Mouse (Mus musculus): ENCODE measurements at regions not wholly inside any gene's neighbourhood (a gene's known extent, or its start where the extent isn't known, plus 50 kb on each side); places are given as distances from the start of the nearest gene placed in this dataset.

DNA sequence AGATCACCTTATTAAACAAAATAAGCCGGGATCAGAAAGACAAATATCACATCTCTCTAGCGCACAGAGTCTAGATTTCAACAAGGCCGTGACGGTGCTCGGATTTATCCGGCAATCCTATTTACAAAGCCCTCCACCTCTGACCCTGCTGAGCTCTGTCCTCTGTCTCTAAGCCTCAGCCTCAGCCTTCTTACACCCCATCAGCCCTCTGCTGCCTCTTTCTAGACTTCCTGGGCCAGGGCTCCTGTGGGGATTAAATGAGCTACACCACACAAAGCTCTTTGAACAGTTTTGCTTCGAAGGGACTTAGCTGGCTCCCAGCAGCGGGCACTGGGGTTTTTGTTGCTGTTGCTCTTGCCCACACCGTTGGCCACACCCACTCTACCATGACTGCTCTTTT is 211.8 kb downstream of the CK137956 start:
- DNase-seq (ENCODE audit: low spot score in 2 of 2) = no peak

DNA sequence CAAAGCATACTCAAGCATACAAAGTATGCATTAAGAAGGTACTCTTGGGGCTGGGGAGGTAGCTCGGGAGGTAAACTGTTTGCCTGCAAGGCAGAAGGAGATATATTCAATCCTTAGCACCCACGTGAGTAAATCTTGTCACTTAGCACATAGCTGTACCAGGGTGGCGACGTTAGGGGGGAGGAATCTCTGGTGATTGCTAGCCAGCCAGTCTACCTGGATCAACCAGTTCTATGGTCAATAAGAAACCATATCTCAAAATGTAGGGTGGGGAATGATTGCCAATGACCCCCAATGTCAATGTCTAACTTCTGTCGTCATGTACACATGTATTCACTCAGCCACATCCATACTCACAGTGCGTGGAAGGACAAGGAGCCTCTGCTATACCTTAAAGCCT is 214.5 kb downstream of the CK137956 start:
- no peak for DNase-seq (ENCODE audit: low spot score in 2 of 2)

DNA sequence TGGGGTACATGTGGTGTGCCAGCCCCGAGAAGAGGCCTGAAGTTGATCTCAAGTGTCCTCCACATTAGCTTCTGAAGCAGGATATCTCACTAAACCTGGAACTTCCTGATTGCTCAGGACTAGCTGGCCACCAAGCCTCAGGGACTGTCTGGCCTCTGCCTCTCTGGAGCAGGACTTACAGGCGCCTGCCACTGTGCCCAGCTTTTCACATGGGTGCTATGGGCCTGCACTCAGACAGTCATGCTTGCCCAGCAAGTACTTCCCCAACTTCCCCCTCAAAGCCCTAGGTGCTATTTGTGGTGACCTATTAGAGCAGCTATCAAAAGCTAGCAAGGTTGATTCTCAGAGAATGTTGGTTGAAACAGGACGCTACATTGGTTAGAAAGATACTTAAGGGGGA is 220.0 kb downstream of the CK137956 start:
- no peak for DNase-seq (ENCODE audit: low spot score in 2 of 2)

DNA sequence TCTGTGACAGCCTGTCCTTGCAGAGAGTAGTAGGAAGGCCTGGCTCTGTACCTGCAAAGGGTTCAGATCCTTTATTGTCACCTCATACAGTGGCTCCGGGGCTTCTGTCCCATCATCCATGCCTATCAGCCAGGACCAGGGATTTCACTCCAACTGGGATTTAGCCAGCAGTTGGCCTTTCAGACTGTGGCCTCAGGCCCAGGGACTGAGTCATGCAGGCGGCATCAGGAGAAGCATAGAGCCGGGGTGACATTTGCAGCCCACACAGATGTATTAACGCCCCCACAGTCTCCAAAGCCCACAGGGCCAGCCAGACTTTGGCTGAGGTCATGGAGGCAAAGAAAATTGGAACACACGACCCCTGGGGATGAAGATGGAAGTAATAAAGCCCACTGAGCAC is 222.9 kb downstream of the CK137956 start:
- DNase-seq (ENCODE audit: low spot score in 2 of 2) = no peak

DNA sequence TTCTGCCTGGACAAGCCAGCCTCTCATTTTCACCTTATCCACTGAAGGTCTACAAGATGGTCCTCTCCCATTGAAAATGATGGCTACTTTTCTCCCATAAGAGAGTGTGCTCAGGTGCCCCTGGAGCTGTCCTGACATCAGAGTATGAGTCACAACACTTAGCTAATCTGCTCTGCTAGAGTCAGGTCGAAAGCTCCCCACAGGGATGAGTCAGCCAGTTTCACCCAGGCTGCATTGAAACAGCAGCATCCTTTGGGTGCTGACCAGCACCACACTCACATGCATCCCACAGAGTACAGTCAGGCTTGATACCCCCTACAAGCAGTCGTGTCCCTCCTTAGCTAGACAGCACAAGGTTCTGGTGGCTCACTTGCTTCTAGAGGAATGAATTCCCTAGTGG is 234.0 kb downstream of the CK137956 start:
- no peak for DNase-seq (ENCODE audit: low spot score in 2 of 2)

DNA sequence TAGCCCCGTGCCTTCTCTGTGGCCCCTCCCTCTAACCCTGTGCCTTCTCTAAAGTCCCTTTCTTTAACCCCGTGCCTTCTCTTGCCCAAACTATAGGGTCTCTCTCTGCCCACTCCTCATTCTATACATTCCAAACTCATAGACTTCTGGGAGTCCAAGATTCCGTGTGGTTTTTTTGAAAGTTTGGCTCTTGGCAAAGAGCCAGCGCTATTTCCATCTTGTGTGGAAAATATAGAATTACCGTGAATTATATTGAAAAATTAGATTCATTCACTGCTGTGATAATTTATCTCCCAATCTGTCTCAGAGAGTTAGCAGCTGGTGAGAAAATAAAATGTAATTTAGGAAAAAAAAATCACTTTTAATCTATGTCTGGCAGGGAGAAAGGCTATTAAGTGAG is 234.6 kb downstream of the CK137956 start:
- no peak for DNase-seq (ENCODE audit: low spot score in 2 of 2)

DNA sequence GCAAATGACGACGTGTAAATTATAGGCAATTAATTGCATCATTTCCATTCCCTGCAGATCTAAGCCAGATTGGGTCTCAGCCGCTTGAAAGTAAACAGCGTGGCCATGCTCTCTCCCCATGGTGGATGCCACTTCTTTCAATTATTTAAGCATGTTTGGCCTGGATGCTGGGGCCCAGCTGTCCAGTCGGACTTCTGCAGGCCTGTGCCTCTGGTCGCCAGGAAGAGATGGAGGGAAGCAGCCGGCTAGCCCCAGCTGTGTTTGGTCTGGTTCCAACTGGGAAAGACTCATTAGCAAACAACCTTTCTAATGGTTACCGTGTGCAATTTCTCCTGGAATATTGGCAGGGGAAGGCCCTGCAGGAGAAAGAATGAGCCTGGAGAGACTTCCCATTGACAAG is 236.1 kb downstream of the CK137956 start:
- no peak for DNase-seq (ENCODE audit: low spot score in 2 of 2)

DNA sequence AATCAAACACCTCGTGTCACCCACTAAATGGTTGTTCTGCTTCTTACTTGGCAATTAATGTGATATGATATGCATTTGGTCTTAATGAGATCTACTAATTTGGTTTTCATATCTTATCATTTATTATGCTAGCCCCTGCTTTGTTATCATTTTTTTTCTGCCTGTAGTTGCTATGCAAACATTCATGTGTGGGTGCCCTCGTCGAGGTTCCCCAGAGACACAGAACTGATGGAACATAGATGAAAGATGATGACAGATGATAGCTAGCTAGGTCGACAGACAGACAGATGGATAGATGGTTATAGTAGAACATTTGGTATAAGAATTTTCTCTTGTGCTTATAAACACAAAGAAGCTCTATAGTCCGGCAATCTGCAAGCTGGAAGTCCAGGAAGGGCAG is 252.1 kb downstream of the CK137956 start:
- peak in 1 of 2 experiments; percentile 47 for DNase-seq (ENCODE audit: low spot score in 2 of 2)

DNA sequence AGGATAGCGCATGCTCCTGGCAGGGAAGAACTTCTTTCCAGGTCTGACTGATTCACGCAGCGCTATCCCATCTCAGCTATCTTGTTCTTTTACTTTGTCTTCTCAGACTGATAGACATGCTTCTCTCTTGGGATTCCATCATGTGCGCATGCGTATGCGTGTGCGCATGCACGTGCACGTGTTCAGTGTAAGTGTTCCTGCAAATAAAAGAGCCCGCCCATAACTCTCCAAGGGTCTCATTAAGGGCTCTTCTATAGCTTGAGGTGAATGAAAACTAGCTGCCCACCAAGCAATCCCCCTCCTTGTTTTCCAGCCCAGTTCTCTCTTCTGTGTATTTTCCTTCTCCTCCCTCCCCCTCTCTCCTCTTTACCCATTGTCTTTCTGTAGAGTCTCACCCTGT is 258.5 kb downstream of the CK137956 start:
- DNase-seq (ENCODE audit: low spot score in 2 of 2) = no peak

DNA sequence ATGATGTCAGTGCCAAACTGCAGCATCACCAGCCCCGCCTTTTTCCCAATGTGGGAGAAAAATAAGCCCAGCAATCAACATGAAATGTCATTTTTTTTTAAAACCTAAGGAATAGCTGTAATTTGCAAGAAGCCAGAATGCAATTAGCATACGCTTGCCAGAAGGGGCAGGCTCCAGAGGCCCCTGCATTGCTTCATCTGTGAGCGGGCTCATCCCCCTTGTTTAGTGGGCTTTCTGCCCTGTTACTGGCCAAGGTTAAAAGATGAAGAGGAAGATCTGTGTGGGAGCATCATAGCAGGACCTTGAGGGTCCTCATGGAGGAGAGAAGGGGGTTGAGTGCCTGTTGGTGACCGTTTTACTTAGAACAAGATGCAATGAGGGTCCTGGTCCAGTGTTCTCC is 259.9 kb downstream of the CK137956 start:
- DNase-seq (ENCODE audit: low spot score in 2 of 2) = no peak

DNA sequence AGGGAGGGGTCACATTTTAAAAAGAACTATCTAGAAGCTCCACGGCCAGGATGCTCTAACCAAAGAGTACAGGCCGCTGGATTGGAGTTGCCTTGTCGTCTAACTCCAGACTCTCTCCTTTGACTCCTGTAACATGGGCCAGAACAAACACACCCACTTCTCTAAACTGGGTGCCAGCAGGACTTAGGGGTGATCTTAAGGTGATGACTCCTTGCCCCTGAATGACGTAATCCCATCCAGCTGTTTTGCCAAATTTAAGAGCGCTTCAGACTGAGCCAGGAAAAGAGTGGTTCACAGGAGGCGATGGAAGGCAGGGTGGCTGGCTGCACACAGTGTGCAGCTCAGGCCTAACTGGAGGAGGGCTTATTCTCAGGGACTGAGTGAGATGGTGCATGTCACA is 261.0 kb downstream of the CK137956 start:
- DNase-seq (ENCODE audit: low spot score in 2 of 2) = no peak

DNA sequence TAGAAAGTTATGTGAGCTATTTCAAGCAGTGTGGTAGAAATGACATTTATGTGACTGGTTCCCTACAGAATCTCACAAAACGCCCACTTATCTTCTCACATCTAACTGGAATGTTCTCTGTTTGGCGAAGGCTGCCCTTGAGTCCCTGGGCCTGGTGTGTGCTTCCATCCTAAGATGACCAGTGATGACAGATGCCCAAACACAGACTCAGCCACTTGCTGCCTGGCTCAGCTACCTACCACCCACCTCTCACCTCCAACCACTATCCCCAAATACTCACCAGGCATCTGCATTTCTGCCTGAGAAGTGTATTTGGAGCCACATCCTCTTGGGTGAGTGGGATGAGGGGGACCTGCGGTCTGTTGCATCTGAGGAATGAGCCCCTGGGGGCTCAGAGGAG is 262.6 kb downstream of the CK137956 start:
- DNase-seq (ENCODE audit: low spot score in 2 of 2) = no peak

DNA sequence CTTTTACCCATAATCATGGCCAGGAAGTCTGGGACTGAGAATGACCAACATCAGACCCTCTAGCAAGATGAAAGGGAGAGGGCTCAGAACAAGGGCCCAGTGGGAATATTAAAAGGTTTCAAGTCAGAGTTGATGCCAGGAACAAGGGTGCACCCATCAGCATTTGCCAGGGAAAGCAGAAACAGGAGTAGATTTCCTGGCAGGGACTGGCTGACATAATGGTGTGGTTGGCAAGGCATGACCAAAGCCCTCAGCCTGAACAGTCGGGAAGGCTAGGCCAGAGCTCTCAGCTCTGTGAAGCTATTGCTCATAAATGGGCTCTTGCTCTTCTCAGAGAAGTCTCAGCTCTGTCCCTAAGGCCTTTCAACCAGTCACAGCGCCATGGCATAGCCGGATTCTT is 263.6 kb downstream of the CK137956 start:
- no peak for DNase-seq (ENCODE audit: low spot score in 2 of 2)

DNA sequence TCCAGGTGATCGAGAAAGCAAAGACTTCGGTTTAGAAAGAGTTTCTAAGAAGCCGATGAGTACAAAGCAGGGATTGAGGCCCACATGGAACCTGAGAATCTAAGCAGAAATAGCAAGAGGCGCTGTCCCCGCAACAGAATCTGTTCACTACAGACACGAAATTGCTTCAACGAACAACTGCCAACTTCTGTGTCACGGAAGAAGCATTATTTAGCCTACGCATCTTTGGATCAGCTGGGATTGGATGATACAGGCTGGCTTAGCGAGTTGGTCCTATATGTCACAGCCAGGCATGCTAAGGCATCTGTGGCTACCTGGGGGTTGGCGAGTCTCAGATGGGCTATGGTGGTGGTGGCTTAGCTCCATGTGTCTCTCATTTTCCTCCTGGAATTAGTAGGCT is 269.1 kb downstream of the CK137956 start:
- peak; percentile 28 to 53 for DNase-seq (ENCODE audit: low spot score in 2 of 2)

DNA sequence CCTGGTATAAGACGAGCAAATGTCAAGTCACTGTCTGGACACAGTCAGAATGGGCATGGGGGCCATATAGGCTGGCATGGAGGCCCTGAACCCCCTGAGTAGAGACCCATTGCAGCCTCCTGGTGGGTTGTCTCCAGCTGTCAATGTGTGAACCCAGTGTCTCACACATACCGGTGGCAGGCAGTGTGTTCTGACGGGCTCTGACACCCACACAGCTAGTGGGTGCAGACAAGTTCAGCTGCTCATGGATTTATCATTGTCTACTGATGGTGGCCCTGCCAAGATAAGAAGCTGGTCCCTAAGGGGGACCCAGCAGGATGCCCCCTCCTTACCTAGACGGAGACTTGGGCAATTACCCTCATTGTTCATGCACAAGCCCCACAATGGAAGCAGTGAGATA is 280.8 kb downstream of the CK137956 start:
- DNase-seq (ENCODE audit: low spot score in 2 of 2) = peak in 1 of 2 experiments; percentile 59

DNA sequence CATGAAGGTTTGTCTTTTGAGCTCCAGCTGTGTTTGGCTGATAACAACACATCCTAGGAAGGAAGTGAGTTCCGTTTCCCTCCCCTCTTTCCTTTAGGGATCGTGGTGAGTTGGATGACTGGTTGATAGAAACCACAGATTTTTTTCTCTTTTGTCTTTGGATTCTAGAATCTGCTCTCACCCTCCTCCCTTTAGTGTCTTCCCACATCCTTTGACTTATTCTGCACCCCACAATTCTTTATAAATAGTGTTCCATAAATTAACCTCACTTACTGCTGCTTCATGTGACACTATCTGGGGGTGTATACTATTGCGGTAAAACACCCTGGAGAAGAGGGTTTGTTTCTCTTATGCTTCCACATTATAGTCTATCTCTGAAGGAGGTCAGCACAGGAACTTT is 285.7 kb downstream of the CK137956 start:
- DNase-seq (ENCODE audit: low spot score in 2 of 2) = no peak

DNA sequence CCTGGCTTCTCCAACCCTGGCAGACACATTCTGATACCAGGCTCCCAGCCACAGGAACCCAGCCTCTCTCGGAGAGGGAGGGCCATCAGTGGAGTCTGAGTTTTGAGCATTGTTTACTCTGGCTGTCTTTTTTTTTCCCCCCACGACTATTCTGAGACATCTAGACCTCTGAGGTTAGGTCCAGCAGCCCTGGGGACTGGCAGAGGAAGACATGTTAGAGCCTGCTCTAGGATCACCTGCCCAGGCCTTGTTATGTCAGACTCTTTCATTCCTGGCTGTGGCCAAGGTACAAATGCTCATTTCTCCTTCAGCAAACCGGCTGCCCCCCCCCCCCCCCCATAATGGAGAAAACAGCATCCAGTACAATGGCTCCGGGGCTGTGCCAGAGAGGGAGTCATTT is 291.4 kb downstream of the CK137956 start:
- no peak for DNase-seq (ENCODE audit: low spot score in 2 of 2)

DNA sequence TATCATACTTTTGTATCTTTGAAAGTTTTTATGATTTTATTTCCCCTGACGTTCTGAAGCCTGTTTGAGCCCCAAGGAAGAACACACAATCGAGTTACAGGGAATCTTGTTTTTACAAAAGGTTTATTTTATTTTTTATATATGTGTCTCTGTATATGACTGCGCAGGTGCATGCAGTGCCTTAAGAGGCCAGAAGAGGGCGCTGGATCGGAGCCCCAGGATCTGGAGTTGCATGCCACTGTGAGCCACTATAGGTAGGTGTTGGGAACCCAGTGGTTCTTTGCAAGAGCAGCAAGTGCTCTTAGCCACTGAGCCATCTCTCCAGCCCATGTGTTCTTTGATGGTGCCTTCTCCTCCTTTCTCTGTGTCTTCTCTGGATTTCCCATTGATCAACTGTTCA is 292.3 kb downstream of the CK137956 start:
- no peak for DNase-seq (ENCODE audit: low spot score in 2 of 2)

DNA sequence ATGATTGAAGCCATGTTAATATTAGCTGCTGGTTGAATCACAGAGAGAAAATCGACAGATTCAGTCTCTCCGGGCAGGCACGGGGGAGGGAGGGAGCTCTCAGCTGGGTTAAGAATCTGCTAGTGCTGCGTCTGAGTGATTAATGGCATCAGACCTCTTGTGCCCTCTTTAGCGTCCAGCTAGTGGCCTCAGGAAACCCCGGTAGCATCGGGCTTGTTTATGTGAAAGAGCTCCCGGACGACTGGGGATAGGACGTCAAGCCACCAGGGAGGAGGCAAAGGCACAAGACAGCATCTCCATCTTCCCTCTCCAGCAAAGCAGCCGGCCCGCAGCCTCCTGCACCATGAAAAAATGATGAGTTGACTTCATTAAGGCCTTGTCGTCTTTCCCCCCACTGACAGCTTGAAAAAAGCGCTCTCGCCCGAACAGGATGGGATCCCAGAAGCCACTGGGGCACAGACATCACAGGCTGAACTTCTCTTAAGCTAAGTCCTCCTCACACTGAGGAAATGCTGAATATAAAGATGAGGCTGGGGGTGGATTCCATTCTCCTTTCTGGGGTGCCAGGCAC is 294.9 kb downstream of the CK137956 start:
- no peak for DNase-seq (ENCODE audit: low spot score in 2 of 2)

DNA sequence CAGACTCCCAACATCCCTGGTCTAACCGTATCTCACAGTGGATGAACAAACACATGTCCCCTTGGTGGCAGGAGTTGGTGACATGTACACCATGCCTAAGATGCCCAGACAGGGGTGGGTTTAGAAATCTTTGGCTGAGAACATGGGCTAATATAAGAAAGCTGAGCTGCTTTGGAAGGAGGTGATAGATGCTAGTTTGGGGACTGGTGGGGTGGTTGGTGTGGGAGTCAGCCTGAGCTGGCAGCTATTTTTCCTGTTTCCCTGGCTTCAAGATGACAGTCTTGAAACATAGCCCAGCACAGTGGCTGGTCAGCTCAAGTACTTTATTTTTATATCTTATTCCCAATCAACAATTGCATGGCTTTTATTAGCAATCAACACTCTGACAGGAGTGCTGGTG is 302.0 kb upstream of the Gjb5 start:
- DNase-seq (ENCODE audit: low spot score in 2 of 2) = no peak

DNA sequence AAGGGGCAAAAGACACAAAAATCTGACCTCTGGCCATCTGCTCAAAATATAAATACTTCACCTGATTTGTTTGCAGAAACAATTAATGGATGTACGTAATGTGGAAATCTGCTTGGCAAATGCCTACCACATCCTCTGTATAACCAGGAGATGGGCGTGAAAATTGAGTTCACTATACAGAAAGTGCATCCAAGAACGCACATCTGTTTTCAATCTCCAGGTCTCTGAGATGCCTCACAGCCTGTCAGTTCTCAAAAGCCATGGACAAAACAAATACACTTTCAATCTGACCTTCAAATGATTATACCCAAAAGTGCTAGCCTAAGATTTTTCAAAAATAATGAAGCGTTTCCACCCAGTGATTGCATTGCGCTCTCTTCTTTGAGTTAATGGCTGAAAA is 293.6 kb upstream of the Gjb5 start:
- DNase-seq (ENCODE audit: low spot score in 2 of 2) = no peak

DNA sequence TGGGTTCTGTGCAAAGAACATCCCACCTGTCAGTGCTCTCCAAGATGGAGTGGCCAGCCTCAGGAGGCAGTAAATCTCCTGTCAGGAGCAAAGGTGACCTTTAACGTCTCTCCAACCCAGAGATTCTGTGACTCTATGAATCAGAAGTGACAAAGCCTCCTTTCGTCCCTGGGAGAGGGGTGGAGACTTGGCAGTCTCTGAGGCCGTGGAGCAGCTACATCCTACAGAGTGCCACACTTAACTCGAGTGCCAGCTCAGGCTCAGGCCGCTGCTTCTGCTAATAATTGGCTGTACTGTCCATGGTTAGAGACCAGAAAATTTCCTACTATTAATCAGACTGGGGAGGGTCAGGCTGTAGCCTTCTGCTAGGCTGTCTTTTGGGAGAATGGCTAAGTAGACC is 290.0 kb upstream of the Gjb5 start:
- no peak for DNase-seq (ENCODE audit: low spot score in 2 of 2)

DNA sequence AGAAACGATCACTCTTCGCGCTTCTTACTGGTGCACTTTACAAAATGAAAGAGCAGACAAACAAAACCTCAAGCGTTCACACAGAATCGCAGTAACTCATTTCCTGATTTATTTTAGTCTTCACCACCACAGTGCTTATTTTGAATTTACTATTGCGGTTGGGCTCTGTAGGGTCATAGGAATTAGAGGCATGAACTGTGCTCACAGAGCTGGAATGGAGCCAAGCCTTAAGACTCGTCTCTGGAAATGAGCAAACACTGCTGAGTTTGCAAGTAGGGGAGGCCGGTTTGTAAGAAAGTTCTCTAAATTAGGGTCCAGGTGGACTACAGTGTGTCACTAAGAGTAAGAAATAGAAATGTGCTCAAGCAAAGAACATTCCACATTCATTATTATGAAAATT is 289.2 kb upstream of the Gjb5 start:
- no peak for DNase-seq (ENCODE audit: low spot score in 2 of 2)
